Mouse (Mus musculus): ENCODE measurements at regions not wholly inside any gene's neighbourhood (a gene's known extent, or its start where the extent isn't known, plus 50 kb on each side); places are given as distances from the start of the nearest gene placed in this dataset.

GRCm38 (mm10) chr13:59363428-59363827, 221.6 kb downstream of the Agtpbp1 start:
- WGBS (ENCODE audit: insufficient replicate concordance) = 61% methylated on average over 10 of the region's 10 CpGs
- Histone ChIP-seq H3K27me3 (ENCODE audit: control insufficient read depth, insufficient read depth, low read depth, low read length) (no peaks in the 10 kb centered on the region), H3K9me3 (replicated peaks; ENCODE audit: control insufficient read depth, low read length) (no peaks in the 10 kb centered on the region), H3K36me3 (ENCODE audit: control insufficient read depth, insufficient read depth) (no peaks in the 10 kb centered on the region), H3K4me3 (ENCODE audit: low read depth, low read length) (no peak overlapping the region), H3K4me2 (ENCODE audit: low read depth, low read length) (no peak overlapping the region), H3K9ac (ENCODE audit: low read depth, low read length) (no peak overlapping the region), H3K4me1 (ENCODE audit: control insufficient read depth, low read depth, low read length) (no peaks in the 10 kb centered on the region), H3K27ac (ENCODE audit: low read length) (no peak overlapping the region)
- ATAC-seq (ENCODE audit: low read depth) = no peak

- no peak for ATAC-seq (ENCODE audit: low read depth)
- H3K4me2 ChIP-seq (ENCODE audit: low read depth, low read length) = no peak overlapping the region
- 67% methylated on average over 7 of the region's 7 CpGs for WGBS (ENCODE audit: insufficient replicate concordance)
- no peaks in the 10 kb centered on the region for H3K27me3 ChIP-seq (ENCODE audit: control insufficient read depth, insufficient read depth, low read depth, low read length)
- H3K4me3 ChIP-seq (ENCODE audit: low read depth, low read length) = no peak overlapping the region
- no peaks in the 10 kb centered on the region for H3K4me1 ChIP-seq (ENCODE audit: control insufficient read depth, low read depth, low read length)
- H3K9ac ChIP-seq (ENCODE audit: low read depth, low read length) = no peak overlapping the region
- H3K27ac ChIP-seq (ENCODE audit: low read length) = no peak overlapping the region
- H3K9me3 ChIP-seq (replicated peaks; ENCODE audit: control insufficient read depth, low read length) = no peaks in the 10 kb centered on the region
- no peaks in the 10 kb centered on the region for H3K36me3 ChIP-seq (ENCODE audit: control insufficient read depth, insufficient read depth)
Measured at GRCm38 (mm10) chr13:59361323-59361722, 223.7 kb downstream of the Agtpbp1 start.

GRCm38 (mm10) chr13:59360026-59360425, 225.0 kb downstream of the Agtpbp1 start:
- Histone ChIP-seq H3K9me3 (replicated peaks; ENCODE audit: control insufficient read depth, low read length) (no peaks in the 10 kb centered on the region), H3K27me3 (ENCODE audit: control insufficient read depth, insufficient read depth, low read depth, low read length) (no peaks in the 10 kb centered on the region), H3K36me3 (ENCODE audit: control insufficient read depth, insufficient read depth) (no peaks in the 10 kb centered on the region), H3K9ac (ENCODE audit: low read depth, low read length) (no peak overlapping the region), H3K4me2 (ENCODE audit: low read depth, low read length) (no peak overlapping the region), H3K4me1 (ENCODE audit: control insufficient read depth, low read depth, low read length) (no peaks in the 10 kb centered on the region), H3K4me3 (ENCODE audit: low read depth, low read length) (no peak overlapping the region), H3K27ac (ENCODE audit: low read length) (no peak overlapping the region)
- 41% methylated on average over 3 of the region's 3 CpGs for WGBS (ENCODE audit: insufficient replicate concordance)
- ATAC-seq (ENCODE audit: low read depth) = no peak

DNA sequence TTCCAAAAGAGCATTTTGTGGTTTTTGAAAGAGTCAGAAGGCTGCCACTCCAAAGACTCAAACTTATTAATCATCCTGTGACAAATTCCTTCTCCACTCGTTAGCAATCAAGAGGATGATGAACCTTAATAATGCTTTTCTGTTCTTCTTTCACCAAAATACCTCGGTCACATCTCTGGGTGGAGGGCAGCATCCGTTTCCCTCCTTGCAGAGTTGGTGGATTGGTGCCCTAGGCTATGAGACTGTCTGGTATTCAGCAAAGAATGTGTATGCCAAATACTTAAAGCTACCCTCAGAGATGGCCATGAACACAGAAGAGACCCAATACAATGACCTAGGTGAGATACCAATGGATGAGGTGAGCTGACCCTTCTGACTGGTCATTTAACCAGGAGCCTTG, 226.6 kb downstream of the Agtpbp1 start:
- no peaks in the 10 kb centered on the region for H3K36me3 ChIP-seq (ENCODE audit: control insufficient read depth, insufficient read depth)
- no peak overlapping the region for H3K9ac ChIP-seq (ENCODE audit: low read depth, low read length)
- H3K27ac ChIP-seq (ENCODE audit: low read length) = no peak overlapping the region
- H3K9me3 ChIP-seq (replicated peaks; ENCODE audit: control insufficient read depth, low read length) = no peaks in the 10 kb centered on the region
- H3K27me3 ChIP-seq (ENCODE audit: control insufficient read depth, insufficient read depth, low read depth, low read length) = no peaks in the 10 kb centered on the region
- no peak overlapping the region for H3K4me3 ChIP-seq (ENCODE audit: low read depth, low read length)
- no peak for ATAC-seq (ENCODE audit: low read depth)
- no peaks in the 10 kb centered on the region for H3K4me1 ChIP-seq (ENCODE audit: control insufficient read depth, low read depth, low read length)
- WGBS (ENCODE audit: insufficient replicate concordance) = 51% methylated on average over 3 of the region's 3 CpGs
- no peak overlapping the region for H3K4me2 ChIP-seq (ENCODE audit: low read depth, low read length)

- ATAC-seq (ENCODE audit: low read depth) = no peak
Measured at GRCm38 (mm10) chr13:59351461-59351860, 233.6 kb downstream of the Agtpbp1 start.

GRCm38 (mm10) chr13:59350613-59351150, 234.3 kb downstream of the Agtpbp1 start:
- H3K4me2 ChIP-seq (ENCODE audit: low read depth, low read length) = no peak overlapping the region
- H3K27me3 ChIP-seq (ENCODE audit: control insufficient read depth, insufficient read depth, low read depth, low read length) = no peaks in the 10 kb centered on the region
- no peak for ATAC-seq (ENCODE audit: low read depth)
- no peak overlapping the region for H3K4me3 ChIP-seq (ENCODE audit: low read depth, low read length)
- H3K9me3 ChIP-seq (replicated peaks; ENCODE audit: control insufficient read depth, low read length) = no peaks in the 10 kb centered on the region
- H3K36me3 ChIP-seq (ENCODE audit: control insufficient read depth, insufficient read depth) = no peaks in the 10 kb centered on the region
- no peak overlapping the region for H3K27ac ChIP-seq (ENCODE audit: low read length)
- 58% methylated on average over 7 of the region's 7 CpGs for WGBS (ENCODE audit: insufficient replicate concordance)
- no peaks in the 10 kb centered on the region for H3K4me1 ChIP-seq (ENCODE audit: control insufficient read depth, low read depth, low read length)
- H3K9ac ChIP-seq (ENCODE audit: low read depth, low read length) = no peak overlapping the region

More at GRCm38 (mm10) chr13:59351461-59351860, 233.6 kb downstream of the Agtpbp1 start:
- H3K27me3 ChIP-seq (ENCODE audit: control insufficient read depth, insufficient read depth, low read depth, low read length) = no peaks in the 10 kb centered on the region
- no peaks in the 10 kb centered on the region for H3K4me1 ChIP-seq (ENCODE audit: control insufficient read depth, low read depth, low read length)
- 47% methylated on average over 6 of the region's 6 CpGs for WGBS (ENCODE audit: insufficient replicate concordance)
- no peak overlapping the region for H3K9ac ChIP-seq (ENCODE audit: low read depth, low read length)
- H3K27ac ChIP-seq (ENCODE audit: low read length) = no peak overlapping the region
- no peaks in the 10 kb centered on the region for H3K36me3 ChIP-seq (ENCODE audit: control insufficient read depth, insufficient read depth)
- H3K4me3 ChIP-seq (ENCODE audit: low read depth, low read length) = no peak overlapping the region
- no peaks in the 10 kb centered on the region for H3K9me3 ChIP-seq (replicated peaks; ENCODE audit: control insufficient read depth, low read length)
- H3K4me2 ChIP-seq (ENCODE audit: low read depth, low read length) = no peak overlapping the region

GRCm38 (mm10) chr13:59348510-59348909, 236.5 kb downstream of the Agtpbp1 start:
- no peaks in the 10 kb centered on the region for H3K4me1 ChIP-seq (ENCODE audit: control insufficient read depth, low read depth, low read length)
- no peaks in the 10 kb centered on the region for H3K36me3 ChIP-seq (ENCODE audit: control insufficient read depth, insufficient read depth)
- no peaks in the 10 kb centered on the region for H3K27me3 ChIP-seq (ENCODE audit: control insufficient read depth, insufficient read depth, low read depth, low read length)
- no peak overlapping the region for H3K4me2 ChIP-seq (ENCODE audit: low read depth, low read length)
- H3K9ac ChIP-seq (ENCODE audit: low read depth, low read length) = no peak overlapping the region
- no peak for ATAC-seq (ENCODE audit: low read depth)
- H3K4me3 ChIP-seq (ENCODE audit: low read depth, low read length) = no peak overlapping the region
- H3K27ac ChIP-seq (ENCODE audit: low read length) = no peak overlapping the region
- H3K9me3 ChIP-seq (replicated peaks; ENCODE audit: control insufficient read depth, low read length) = no peaks in the 10 kb centered on the region

DNA sequence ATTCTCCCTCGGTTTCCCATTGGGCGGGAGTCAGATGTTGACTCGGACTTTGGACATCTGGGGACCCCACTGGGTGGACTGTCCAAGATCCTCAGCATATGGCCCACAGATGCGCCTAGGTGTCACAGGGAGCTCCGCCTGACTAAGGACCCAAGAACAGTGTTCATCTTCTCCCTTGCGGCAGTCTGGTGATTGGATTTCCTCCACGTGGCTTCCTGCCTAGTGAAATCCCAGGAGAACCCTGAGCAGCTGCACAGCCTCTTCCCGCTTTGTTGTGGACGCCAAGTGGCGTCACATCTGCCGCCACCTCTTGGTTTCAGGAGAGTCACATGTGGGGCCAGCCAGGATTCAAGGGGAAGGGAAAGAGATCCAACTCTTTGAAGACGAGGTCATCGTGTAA, 243.2 kb downstream of the Agtpbp1 start:
- Histone ChIP-seq H3K4me2 (ENCODE audit: low read depth, low read length) (no peak overlapping the region), H3K27me3 (ENCODE audit: control insufficient read depth, insufficient read depth, low read depth, low read length) (no peaks in the 10 kb centered on the region), H3K9ac (ENCODE audit: low read depth, low read length) (no peak overlapping the region), H3K9me3 (replicated peaks; ENCODE audit: control insufficient read depth, low read length) (no peaks in the 10 kb centered on the region), H3K4me1 (ENCODE audit: control insufficient read depth, low read depth, low read length) (no peaks in the 10 kb centered on the region), H3K4me3 (ENCODE audit: low read depth, low read length) (no peak overlapping the region), H3K27ac (ENCODE audit: low read length) (no peak overlapping the region), H3K36me3 (ENCODE audit: control insufficient read depth, insufficient read depth) (no peaks in the 10 kb centered on the region)
- no peak for ATAC-seq (ENCODE audit: low read depth)
- 73% methylated on average over 13 of the region's 13 CpGs for WGBS (ENCODE audit: insufficient replicate concordance)

DNA sequence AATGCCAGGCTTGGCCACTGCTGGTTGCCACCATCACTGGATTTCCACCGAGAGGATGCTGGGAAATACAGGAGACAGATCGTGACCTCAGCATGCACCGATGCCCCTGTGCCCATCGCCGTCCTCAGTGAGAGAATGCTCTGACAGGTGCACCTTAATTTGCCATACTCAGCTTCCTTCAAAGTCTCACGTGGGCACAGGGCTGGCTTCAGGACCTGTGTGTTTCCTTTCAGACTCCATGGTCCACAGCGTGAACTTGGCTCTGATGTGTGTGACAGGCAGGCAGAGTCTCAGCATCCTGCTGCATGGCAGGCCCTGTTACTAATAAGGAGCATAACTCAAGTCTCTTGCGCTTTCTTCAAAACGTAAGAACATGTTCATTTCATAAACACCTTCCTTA, 246.6 kb downstream of the Agtpbp1 start:
- Histone ChIP-seq H3K9me3 (replicated peaks; ENCODE audit: control insufficient read depth, low read length) (no peaks in the 10 kb centered on the region), H3K27me3 (ENCODE audit: control insufficient read depth, insufficient read depth, low read depth, low read length) (no peaks in the 10 kb centered on the region), H3K4me1 (ENCODE audit: control insufficient read depth, low read depth, low read length) (no peaks in the 10 kb centered on the region), H3K4me3 (ENCODE audit: low read depth, low read length) (no peak overlapping the region), H3K9ac (ENCODE audit: low read depth, low read length) (no peak overlapping the region), H3K36me3 (ENCODE audit: control insufficient read depth, insufficient read depth) (no peaks in the 10 kb centered on the region), H3K4me2 (ENCODE audit: low read depth, low read length) (no peak overlapping the region), H3K27ac (ENCODE audit: low read length) (no peak overlapping the region)
- 71% methylated on average over 9 of the region's 9 CpGs for WGBS (ENCODE audit: insufficient replicate concordance)
- no peak for ATAC-seq (ENCODE audit: low read depth)
